Mouse (Mus musculus) v-Abl transformed pro-B cells (cell line): ENCODE measurements around the gene Trpm8.

ENCODE experiments used
- in situ Hi-C, 2 experiments: fragments of 400-800 bp; cut with MboI; formaldehyde crosslinking; loops; one replicate each; pipeline ENCODE4 v1.15.1; 2025; ENCODE audit not compliant: unreplicated experiment in 2 of 2

Trpm8 gene

GRCm38 (mm10) chr1:88246386-88246785, 31.1 kb upstream of the Trpm8 start:
- in situ Hi-C loops = no loop called here

- in situ Hi-C loops = no loop called here
These were observed 29.8 kb upstream of the Trpm8 start for GRCm38 (mm10) chr1:88247660-88248059.

DNA sequence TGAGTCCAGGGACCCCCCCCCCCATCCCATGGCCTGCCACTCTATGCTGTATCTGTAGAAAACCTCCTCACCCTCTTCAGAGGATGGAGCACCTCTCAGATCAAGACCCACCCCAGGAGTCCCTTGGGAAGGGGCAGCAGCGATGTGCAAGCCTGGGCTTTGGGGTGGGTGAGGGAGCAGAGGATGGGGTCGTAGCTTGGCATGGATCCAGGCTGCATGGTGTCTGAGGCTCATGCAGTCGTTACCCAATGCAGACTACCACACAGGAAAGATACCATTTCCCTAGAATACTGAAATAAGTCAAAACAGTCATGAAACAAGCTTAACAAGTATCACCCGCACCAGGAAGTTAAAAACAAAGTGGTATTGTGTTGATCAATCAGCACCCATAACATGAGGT, 28.8 kb upstream of the Trpm8 start:
- in situ Hi-C loops = no loop called here

DNA sequence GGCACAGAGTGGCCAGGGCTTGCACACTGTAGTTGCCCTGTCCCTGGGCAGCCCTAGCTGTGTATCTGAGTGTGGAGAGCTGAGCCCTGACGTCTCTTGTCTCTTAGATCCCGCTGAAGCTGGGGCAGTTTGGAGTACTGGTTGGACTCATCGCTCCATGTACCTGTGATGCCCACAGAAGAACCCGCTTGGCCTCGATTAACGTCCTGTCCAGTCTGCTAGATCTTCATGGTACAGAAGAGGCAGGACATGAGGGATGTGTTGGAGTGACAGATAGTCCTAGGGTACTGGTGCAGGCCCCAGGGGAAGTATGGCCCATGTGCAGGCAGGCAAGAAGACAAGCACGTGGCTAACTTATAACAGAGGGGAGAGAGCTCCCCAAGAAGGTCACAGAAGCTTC, 27.9 kb upstream of the Trpm8 start:
- in situ Hi-C loops = no loop called here

DNA sequence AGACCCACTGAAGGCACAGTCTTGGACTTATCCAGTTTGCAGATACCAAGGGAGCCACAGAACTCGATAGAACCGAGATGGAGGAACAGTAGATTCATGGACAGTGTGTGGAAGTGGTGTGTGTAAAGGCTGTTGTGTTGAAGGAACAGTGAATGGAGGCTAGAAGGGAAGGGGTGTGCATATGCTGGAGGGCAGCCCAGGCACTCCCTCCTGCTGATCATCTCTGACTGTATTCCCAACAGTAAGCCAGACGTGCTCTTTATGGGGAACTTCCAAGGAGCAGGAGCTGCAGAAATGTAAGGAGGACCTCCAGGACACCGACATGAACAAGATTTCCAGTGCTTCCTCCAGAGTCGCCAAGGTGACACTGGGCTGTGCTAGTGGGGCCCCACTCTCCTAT, 27.4 kb upstream of the Trpm8 start:
- in situ Hi-C loops = no loop called here

DNA sequence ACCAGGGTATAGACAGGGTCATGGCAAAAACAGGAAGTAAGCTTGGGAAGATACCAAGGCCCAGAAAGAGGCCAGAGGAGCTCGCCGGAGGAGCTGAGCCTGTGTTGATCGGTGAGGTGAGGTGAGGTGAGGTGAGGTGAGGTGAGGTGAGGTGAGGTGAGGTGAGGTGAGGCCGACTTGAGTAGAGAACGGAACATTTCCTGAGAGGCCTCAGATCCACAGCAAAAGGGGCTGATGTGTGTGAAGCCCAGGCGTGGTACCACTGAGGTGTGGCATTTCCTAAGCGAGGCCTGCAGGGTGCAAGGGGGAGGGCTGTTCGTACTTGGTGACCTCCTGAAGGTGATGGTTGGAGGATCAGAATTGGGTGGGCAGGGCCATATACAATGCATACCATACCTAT, 24.4 kb upstream of the Trpm8 start:
- in situ Hi-C loops = no loop called here

DNA sequence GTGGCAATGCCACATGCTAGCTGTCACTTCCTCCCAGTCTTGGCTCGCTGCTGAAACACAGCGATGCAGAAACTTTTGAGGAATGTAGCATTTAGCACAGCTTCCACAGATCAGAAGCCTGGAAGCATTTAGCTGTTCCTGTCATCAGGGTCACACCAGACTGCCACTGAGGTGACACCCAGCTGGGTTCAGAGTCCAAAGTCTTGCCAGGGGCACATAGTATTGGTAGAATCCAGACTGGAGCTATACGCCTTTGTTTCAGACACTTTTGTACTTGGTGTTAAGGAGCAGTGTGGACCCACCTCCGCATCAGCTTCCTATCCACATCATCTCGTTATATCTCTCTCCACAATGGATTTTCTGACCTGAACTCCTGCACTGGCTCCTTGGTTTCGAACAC, 23.9 kb upstream of the Trpm8 start:
- in situ Hi-C loops = no loop called here

DNA sequence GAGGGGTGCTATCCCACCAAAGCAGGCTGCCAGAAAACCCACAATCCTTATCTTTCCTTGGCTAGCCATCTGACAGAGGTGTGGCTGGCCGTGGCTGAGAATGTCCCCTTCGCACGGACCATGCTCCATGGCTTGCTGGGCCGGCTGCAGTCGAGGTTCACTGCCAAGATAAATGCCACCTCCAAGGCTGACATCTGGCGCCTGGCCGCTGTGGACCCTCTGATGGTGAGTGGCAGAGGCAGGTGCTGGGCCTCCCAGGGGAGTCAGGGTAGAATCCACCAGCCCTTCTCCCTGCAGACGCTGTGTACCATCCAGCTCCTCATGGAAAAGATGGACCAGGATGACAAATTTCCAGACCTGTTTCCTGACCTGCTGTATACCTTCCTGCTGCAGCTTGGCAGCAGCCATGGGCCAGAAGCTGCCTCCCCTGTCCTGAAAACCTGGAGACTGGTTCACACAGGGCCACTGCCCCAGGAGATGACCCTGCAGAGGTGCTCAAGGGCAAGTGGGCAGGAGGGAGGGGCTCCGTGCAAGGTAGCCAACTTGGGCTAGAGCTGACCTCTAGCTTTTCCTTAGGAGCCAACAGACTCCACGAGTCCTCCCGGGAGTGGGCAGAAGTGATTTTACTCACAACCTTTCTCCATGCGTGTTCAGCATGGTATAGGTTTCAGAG, 22.5 kb upstream of the Trpm8 start:
- in situ Hi-C loops = no loop called here

DNA sequence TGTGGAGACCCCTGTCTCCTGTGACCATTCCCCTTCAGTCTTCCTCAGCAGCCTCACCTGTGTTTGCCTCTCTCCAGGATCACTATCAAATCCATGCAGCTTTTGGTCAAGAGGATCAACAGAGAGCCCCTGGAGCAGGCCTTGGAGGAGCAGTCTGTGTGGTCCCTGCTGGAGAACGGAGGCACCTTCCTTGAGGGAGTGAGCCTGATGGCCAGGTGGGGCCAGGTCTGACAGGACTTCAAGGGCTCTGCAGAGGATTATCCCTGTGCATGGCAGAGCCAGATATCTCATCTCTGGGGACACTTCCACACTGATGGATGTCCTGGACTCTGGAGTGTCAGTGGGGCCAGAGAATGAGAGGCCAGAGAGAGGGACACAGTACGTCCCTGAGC, 22.0 kb upstream of the Trpm8 start:
- in situ Hi-C loops = no loop called here

DNA sequence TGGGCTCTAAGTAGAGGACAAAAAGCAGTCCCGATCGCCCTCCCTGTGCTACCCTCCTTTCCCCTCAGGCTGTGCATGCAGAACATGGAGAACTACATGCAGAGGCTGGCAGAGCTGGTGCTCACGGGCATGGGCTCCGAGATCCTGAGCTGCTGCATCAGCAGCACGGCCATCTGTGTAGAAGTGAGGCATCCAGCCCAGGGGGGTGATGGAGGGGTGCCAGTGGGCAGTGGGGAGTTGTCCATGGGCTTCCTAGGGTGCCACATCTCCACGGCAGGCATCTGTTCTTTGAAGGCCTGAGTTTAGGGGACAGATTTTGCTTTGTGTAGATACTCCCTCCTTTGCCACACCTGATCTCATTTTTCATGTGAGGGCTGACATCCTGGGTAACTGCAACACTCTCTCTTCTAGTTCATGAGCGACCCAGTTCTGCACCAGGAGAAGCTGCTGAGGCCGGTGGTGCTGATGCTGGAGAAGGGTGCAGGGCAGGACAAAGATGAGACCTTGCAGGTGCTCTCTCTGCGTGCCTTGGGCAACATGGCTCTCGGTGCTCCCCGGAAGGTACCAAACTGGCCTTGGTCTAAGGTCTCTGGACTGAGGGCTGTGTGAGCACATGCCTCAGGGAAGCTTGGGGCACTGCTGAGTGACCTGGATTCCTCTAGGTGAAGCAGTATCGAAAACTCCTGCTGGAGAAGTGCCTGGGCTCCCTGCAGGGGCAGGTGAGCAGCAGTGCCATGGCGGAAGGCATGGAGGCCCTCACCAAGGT, 21.3 kb upstream of the Trpm8 start:
- in situ Hi-C loops = no loop called here

GRCm38 (mm10) chr1:88256886-88257663, 20.4 kb upstream of the Trpm8 start:
- in situ Hi-C loops = no loop called here

GRCm38 (mm10) chr1:88257681-88258080, 19.8 kb upstream of the Trpm8 start:
- in situ Hi-C loops = no loop called here

- in situ Hi-C loops = no loop called here
These were observed 19.1 kb upstream of the Trpm8 start for GRCm38 (mm10) chr1:88258361-88258760.

DNA sequence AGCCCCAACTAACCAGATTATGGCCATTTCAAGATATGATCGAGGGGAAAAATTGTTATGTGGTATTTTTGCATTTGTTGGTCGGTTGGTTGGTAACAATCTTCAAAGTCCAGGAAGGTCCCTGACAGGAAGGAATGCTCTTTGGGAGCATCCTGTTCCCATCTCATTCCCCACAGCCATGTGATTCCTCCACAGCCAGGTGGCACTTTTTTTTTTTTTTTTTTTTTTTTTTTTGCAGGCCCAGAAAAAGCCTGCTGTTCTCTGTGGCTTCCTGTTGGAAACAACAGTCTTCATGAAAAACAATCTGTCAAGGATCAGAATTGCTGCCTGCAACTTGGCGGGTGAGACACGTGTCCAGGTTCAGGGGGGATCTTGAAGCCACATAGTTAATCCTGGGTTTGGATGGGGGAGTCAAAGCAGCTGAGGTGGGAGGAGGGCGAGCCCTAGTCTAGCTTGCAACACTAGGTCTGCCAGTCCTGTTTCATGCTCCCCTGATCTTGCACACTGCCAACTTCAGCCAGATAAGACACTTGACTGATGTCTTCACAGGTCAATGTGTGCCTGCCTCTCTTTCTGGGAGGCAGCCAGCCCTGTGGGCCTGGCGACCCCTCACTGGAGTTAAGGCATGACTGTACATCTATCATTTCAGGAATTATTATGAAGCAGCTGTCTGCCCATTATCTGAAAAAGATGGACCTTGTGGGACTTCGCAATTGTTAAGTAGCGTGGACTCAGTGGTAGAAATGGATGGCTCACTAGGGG, 18.4 kb upstream of the Trpm8 start:
- in situ Hi-C loops = no loop called here

- in situ Hi-C loops = no loop called here
These were observed 17.8 kb upstream of the Trpm8 start for GRCm38 (mm10) chr1:88259643-88260024.

DNA sequence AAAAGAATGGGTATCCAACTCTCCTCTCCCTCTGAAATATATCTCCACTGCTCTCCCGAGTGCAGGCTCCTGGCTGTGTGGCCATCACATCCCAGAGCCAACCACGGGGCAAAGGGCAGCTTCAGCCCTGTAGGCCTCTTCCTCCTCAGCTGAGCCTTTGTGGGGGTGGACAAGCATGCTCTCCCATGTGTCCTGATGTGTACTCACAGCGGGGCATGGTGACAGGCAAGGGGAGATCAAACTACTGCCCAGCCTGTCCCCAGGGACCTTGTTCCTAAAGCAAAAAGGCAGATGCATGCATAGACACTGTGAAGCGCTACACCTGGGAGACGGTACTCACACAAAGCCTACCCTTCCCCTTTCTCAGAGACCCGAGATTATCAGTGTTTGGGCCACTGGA, 17.3 kb upstream of the Trpm8 start:
- in situ Hi-C loops = no loop called here

GRCm38 (mm10) chr1:88260604-88261377, 16.7 kb upstream of the Trpm8 start:
- in situ Hi-C loops = no loop called here

DNA sequence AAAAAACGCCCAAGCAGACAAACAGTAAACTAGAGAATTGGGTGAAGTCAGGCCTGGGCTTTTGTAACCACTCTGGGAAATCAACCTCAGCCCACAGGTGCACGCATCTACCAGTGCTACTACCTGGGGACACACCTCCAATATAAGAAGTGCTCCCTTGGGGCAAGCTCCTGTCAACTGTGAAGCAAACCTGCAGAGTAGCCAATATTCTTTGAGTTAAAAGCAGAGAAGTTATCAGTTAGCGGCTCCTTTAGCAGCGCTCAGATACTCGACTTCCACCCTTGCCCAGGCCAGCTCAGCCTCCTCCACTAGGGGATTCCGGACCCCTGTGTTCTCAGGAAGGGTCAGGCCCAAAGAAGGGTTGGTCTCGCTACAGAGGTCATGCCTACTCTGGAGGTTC, 15.8 kb upstream of the Trpm8 start:
- in situ Hi-C loops = no loop called here

DNA sequence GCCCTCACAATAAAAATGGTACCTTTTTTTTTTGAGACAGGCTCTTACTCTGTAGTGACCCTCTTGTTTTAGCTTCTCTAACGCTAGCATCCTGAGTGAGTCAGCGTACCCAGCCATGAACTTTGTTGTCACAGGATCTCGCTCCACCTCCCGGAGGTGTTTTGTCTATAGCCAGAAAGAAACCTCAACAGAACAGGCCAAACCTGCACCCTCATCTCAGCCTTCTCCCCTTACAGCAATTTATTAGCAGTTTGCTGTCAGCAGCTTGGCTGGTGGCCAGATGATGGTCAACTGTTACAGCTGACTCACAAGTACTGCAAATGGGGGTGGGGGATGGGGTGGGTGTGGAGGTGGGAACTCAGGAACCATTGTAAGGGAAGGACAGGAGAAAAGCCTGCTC, 15.2 kb upstream of the Trpm8 start:
- in situ Hi-C loops = no loop called here

DNA sequence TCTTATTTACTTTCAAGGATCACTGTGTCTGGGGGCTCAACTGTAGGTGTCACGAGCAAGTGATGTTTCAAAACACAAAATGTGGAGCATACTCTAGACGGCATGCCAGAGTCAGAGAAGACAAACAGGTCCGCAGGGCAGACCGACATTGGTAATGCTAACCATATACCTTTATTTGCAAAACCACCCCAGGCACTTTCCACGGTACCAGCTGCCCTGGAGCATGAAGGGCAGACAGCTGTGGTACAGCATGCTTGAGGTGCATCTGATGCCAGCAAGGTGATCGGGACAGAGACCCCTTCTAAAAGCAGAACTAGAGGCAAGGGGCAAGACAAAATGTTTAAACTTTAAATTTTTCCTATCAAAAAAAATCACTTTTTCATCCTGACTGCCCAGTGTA, 14.5 kb upstream of the Trpm8 start:
- in situ Hi-C loops = no loop called here
